Mouse (Mus musculus): ENCODE results near the gene Ankrd52.

GRCm38 (mm10) chr10:128372989-128373748 lies 3.7 kb upstream of the Ankrd52 start:
- TF ChIP-seq CTCF (IDR thresholded peaks at IDR 0.05; ENCODE audit: insufficient read depth, low read length) (no peak), POLR2A (IDR thresholded peaks at IDR 0.05; ENCODE audit: borderline replicate concordance, extremely low read depth, low read depth, low read length) (no peak)

Measured in lung, adult 2 months (tissue).